Mouse (Mus musculus) intestine, embryonic 16.5 days (tissue): ENCODE data around the gene Alyref2. TPM values are rescaled to one million over a fixed set of nuclear protein-coding genes. Genes with fewer than 3 reads are reported as not detected.
"Not testable (repeated sequence)": the region's sequence is repeated elsewhere in the genome, so short reads cannot be mapped to it uniquely, and the experiment has no call there.

Experiments
- ATAC-seq: fragments of 200-750 bp; cut with Nextera tagmentation; 2 replicates; pipeline ENCODE4 v1.8.0; 2017; ENCODE audit warnings: moderate TSS enrichment, moderate library complexity
- H3K27ac ChIP-seq: fragments of 300-500 bp; sonication (generic); 2 replicates; pipeline ENCODE4 v1.5.1; 2014; ENCODE audit warnings: mild to moderate bottlenecking, low read length
- H3K27me3 ChIP-seq: fragments of 300-500 bp; sonication (generic); replicated peaks from 2 replicates; pipeline ENCODE4 v1.6.1; 2014; ENCODE audit warnings: low read length, control low read depth, mixed read lengths; ENCODE audit not compliant: control insufficient read depth, insufficient read depth
- H3K36me3 ChIP-seq: fragments of 300-500 bp; sonication (generic); 2 replicates; pipeline ENCODE4 v1.6.1; 2014; ENCODE audit warnings: low read length, control low read depth; ENCODE audit not compliant: control insufficient read depth, insufficient read depth
- H3K4me1 ChIP-seq: fragments of 300-500 bp; sonication (generic); 2 replicates; pipeline ENCODE4 v1.6.1; 2014; ENCODE audit warnings: low read length, control low read depth, mixed read lengths; ENCODE audit not compliant: control insufficient read depth, insufficient read depth
- H3K4me2 ChIP-seq: fragments of 300-500 bp; sonication (generic); 2 replicates; pipeline ENCODE4 v1.6.1; 2014; ENCODE audit warnings: low read depth, low read length, control low read depth
- H3K4me3 ChIP-seq: fragments of 300-500 bp; sonication (generic); 2 replicates; pipeline ENCODE4 v1.5.1; 2014; ENCODE audit warnings: mild to moderate bottlenecking, low read length
- H3K9ac ChIP-seq: fragments of 300-500 bp; sonication (generic); 2 replicates; pipeline ENCODE4 v1.6.1; 2014; ENCODE audit warnings: low read depth, low read length
- H3K9me3 ChIP-seq: fragments of 300-500 bp; sonication (generic); 2 replicates; pipeline ENCODE4 v1.6.1; 2016; ENCODE audit warnings: low read length, control low read depth; ENCODE audit not compliant: control insufficient read depth
- WGBS: fragments of 180-500 bp; shearing (Covaris S2); extraction: QIAGEN DNeasy Blood & Tissue Kit; methylation state at CpG from one replicate; pipeline ENCODE4 v1.1.7; 2014; 5-methylcytosine and 5-hydroxymethylcytosine counted together
- polyA plus RNA-seq: library from polyadenylated mRNA; unstranded; fragments of >200 nt; fragmentation: Nextera tagmentation; extraction: Ambion mirVana; gene quantifications from 2 replicates; pipeline ENCODE4 v1.2.1, GENCODE M21; 2015

Alyref2 gene
- polyA plus RNA-seq, 1 experiment from 2014 or later = 11.2 TPM

DNA sequence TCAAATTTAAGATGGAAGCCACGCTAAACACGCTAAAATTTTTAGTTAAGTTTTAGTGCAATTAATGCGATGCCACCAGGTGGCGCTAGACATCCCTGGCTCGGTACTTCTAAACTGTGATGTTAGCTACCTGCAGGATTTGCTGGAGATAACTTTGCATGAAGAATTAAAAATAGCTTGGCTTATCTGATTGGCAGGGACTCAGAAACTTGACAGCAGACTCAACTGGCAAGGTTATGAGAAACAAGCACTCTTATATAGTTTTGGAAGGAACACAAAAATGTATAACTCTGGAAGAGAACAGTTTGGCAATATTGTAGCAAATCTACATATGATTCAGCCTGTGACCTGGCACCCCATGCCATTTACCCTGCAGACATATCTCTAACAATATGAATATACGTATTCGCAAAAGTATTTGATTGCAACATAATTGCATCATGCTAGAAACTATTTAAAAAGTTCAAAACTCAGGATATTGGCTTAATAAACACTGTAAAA is 32.9 kb upstream of the Alyref2 start:
- no peak overlapping the region for H3K27ac ChIP-seq
- peak; percentile 24; the same call in 1 of the 2 replicates for ATAC-seq
- H3K27me3 ChIP-seq = no peaks in the 10 kb centered on the region
- no peaks in the 10 kb centered on the region for H3K4me1 ChIP-seq
- WGBS = 31% methylated on average over 7 of the region's 7 CpGs
- no peaks in the 10 kb centered on the region for H3K9me3 ChIP-seq
- no peak overlapping the region for H3K4me3 ChIP-seq
- no peak overlapping the region for H3K4me2 ChIP-seq
- H3K36me3 ChIP-seq = no peaks in the 10 kb centered on the region
- H3K9ac ChIP-seq = no peak overlapping the region

DNA sequence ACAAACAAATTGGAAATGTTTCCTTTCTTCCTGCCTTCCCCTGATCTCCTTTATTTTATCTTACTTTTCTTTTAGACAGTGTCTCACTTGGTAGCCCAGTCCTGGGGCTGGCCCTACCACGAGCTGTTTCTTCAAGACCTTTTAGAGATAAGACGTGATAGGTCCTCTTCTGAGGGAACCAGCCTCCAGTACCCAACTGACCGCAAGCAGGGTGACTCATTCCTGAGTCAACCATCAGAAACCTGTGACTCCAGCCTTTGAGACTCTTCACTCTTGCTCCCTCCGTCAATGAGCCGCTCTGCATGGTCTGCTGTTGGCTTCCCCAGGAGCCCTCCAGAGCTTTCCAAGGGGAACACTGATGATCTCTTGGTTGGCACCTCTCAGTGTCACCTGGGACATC is 32.4 kb upstream of the Alyref2 start:
- ATAC-seq = no peak
- WGBS = 73% methylated on average over 5 of the region's 5 CpGs
- Histone ChIP-seq H3K4me3 (no peak overlapping the region), H3K27ac (no peak overlapping the region), H3K4me1 (no peaks in the 10 kb centered on the region), H3K27me3 (no peaks in the 10 kb centered on the region), H3K9ac (no peak overlapping the region), H3K9me3 (no peaks in the 10 kb centered on the region), H3K36me3 (no peaks in the 10 kb centered on the region), H3K4me2 (no peak overlapping the region)

DNA sequence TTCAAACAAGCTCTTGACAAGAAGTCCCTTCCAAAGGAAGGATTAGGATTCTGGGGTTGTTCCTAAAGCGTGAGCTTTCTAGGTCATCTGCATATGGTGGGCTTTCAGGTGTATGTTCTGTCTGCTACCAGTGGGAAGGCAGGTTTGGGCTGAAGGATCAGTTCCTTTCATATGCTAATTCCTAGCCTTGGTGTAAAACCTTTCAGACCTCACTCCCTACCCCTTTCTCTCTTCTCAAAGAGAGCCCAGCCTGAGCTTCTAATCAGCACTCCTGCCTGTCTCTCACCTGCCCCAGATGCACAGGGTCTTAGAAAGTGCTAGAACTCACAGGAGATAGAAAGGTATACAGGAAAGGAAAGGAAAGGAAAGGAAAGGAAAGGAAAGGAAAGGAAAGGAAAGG is 31.8 kb upstream of the Alyref2 start:
- 82% methylated on average over 1 of the region's 1 CpGs for WGBS
- H3K36me3 ChIP-seq = no peaks in the 10 kb centered on the region
- no peak overlapping the region for H3K4me2 ChIP-seq
- H3K9me3 ChIP-seq = no peaks in the 10 kb centered on the region
- H3K4me1 ChIP-seq = no peaks in the 10 kb centered on the region
- H3K4me3 ChIP-seq = no peak overlapping the region
- no peaks in the 10 kb centered on the region for H3K27me3 ChIP-seq
- no peak overlapping the region for H3K9ac ChIP-seq
- no peak overlapping the region for H3K27ac ChIP-seq
- ATAC-seq = no peak

DNA sequence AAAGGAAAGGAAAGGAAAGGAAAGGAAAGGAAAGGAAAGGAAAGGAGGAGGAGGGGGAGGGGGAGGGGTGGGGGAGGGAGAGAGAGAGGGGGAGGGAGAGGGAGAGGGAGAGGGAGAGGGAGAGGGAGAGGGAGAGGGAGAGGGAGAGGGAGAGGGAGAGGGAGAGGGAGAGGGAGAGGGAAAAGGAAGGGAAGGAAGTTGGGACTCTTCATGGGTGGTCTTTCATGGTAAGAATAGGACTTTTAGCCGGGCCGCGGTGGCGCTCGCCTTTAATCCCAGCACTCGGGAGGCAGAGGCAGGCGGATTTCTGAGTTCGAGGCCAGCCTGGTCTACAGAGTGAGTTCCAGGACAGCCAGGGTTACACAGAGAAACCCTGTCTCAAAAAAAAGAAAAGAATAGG is 31.3 kb upstream of the Alyref2 start:
- not testable (repeated sequence) for H3K36me3 ChIP-seq, H3K4me3 ChIP-seq, H3K27ac ChIP-seq, H3K4me1 ChIP-seq, H3K9me3 ChIP-seq, ATAC-seq, H3K27me3 ChIP-seq, H3K4me2 ChIP-seq, H3K9ac ChIP-seq
- WGBS = 91% methylated on average over 8 of the region's 8 CpGs

DNA sequence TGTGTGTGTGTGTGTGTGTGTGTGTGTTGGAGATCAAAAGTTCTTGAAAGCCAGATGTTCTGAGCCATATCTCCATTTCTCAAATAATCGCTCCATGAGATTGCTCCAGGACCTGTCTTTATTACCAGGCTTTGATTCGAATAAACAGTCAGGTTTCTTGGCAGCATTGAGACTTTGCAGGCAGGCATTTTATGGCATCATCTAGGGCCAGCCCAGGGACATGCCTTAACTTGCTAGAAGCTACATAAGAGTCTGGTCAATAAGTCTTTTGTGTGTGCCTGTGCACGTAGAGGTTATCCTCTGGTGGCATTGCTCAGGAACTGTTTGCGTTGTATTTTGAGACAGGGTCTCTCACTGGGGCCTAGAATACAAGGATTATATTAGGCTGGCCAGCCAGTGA is 29.8 kb upstream of the Alyref2 start:
- no peak overlapping the region for H3K27ac ChIP-seq
- no peak for ATAC-seq
- 48% methylated on average over 4 of the region's 4 CpGs for WGBS

DNA sequence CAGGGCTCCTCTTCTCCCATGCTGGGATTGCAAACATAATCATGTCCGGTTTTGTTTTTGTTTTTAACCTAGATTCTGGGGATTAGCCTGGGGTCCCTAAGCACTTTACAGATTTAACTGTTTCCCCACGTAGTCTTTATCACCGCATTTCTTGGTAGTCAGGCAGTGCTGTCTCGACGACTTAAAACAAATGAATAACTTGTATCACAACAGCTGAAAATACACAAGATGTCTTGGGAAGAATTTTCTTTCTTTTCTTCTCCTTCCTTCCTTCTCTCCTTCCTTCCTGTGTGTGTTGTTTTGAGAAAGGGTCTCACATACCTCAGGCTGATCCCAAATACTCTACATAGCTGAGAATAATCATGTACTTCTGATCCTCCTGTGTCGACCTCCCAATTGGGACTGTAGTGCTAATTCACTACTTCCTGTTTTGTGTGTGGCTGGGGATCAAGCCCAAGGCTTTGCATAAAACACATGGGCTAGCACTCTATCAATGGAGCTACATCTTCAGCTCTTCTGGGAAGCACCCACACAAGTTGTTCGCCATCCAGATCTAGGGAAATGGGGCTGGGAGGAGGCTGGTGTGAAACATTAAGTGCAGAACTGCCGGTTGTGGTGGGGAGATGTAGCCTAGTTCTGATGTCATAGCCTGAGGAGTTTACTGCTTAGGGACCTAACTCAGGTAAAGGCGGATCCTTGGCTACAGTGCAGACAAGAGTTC is 29.2 kb upstream of the Alyref2 start:
- H3K4me2 ChIP-seq = no peak overlapping the region
- WGBS = 67% methylated on average over 9 of the region's 9 CpGs

More for the DNA sequence above, 29.8 kb upstream of the Alyref2 start:
- H3K4me2 ChIP-seq = no peak overlapping the region
- no peaks in the 10 kb centered on the region for H3K36me3 ChIP-seq
- no peaks in the 10 kb centered on the region for H3K27me3 ChIP-seq
- H3K4me1 ChIP-seq = no peaks in the 10 kb centered on the region
- no peak overlapping the region for H3K4me3 ChIP-seq
- H3K9ac ChIP-seq = no peak overlapping the region
- H3K9me3 ChIP-seq = no peaks in the 10 kb centered on the region

DNA sequence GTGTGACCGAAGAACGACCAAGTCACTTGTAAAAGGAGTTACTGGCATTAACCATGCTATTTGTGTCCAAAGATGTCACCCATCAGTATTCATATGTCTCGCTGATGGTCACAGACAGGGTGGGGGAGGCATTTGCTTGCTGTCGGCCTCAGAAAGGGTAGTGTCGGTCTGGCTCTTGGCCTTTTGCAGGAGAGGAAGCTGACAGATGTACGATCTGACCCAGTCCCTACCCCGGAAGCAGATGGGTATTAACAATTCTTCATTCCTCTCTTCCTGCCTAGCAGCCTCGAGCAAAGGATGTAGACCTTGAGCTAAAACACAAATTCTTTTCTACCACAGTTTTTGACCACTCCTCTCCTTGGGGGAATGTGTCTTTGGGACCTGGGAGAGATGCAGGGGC is 26.2 kb upstream of the Alyref2 start:
- H3K36me3 ChIP-seq = no peaks in the 10 kb centered on the region
- H3K9me3 ChIP-seq = no peaks in the 10 kb centered on the region
- WGBS = 63% methylated on average over 8 of the region's 8 CpGs
- no peak overlapping the region for H3K4me2 ChIP-seq
- H3K9ac ChIP-seq = no peak overlapping the region
- H3K27me3 ChIP-seq = no peaks in the 10 kb centered on the region
- no peaks in the 10 kb centered on the region for H3K4me1 ChIP-seq
- no peak overlapping the region for H3K4me3 ChIP-seq
- no peak overlapping the region; the same call in 1 of the 2 replicates for H3K27ac ChIP-seq
- ATAC-seq = no peak

More for the DNA sequence above, 29.2 kb upstream of the Alyref2 start:
- H3K27me3 ChIP-seq = no peaks in the 10 kb centered on the region
- H3K27ac ChIP-seq = no peak overlapping the region
- no peak for ATAC-seq
- H3K36me3 ChIP-seq = no peaks in the 10 kb centered on the region
- no peak overlapping the region for H3K9ac ChIP-seq
- no peaks in the 10 kb centered on the region for H3K9me3 ChIP-seq
- H3K4me1 ChIP-seq = no peaks in the 10 kb centered on the region
- no peak overlapping the region for H3K4me3 ChIP-seq

DNA sequence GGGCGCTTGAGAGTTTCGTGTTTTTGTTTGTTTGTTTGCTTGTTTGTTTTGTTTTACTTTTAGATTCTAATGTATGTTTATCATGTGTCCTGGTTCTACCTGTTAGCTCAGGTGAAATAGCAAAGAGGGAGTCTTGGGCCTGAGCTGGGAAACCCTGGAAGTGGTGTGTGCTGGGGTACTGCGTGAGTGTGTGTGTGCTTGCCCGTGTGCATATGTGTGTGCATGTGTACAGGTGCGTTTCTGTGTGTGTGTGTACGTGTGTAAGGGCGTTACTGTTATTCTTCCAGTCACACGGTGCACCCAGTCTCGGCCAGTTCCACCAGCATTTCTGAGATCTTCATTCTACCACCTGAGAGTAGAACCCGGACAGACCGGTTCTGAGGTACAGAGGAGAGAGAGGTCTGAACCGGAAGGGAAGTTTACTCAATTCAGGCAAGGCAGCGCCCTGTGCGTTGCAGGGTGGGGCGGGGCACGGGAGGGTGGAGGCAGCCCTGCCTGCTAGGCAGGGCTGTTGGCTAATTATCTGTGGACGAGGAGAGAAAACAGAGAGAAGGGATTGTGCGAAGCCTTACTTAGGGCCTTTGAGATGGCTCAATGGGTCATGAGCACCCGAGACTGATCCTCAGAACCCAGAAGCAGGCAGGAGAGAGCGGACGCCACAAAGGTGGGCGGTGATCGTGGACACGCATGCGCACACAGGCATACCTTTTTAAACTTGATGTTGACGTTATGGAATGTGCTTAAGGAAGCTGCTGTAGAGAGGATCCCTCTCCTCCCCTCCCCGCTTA is 25.3 kb upstream of the Alyref2 start:
- Histone ChIP-seq H3K27ac (peak overlapping the region; percentile 78), H3K9ac (peak overlapping the region; percentile 56), H3K4me2 (peak overlapping the region; percentile 47), H3K27me3 (no peaks in the 10 kb centered on the region), H3K4me3 (peak overlapping the region; percentile 41), H3K9me3 (no peaks in the 10 kb centered on the region), H3K36me3 (no peaks in the 10 kb centered on the region), H3K4me1 (no peaks in the 10 kb centered on the region)
- ATAC-seq = peak; percentile 99
- 49% methylated on average over 27 of the region's 27 CpGs for WGBS

DNA sequence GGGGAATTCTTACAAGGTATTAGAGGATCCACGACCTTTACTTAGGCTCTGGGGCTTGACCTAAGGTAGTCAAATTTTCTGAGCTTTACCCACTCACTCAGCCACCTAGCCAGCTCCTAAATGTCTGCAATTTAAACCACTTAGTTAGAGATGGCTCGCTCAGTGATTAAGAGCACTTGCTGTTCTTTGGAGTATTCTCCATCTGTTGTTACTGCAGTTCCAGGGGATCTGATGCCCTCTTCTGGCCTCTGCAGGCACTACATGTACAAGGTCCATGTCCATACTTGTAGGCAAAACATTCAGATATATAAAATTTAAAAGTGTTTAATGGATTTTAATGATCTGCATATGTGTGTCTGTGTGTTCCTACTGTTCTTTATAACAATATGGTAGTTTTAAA is 24.3 kb upstream of the Alyref2 start:
- Histone ChIP-seq H3K4me1 (no peaks in the 10 kb centered on the region), H3K4me3 (no peak overlapping the region), H3K4me2 (no peak overlapping the region), H3K9me3 (no peaks in the 10 kb centered on the region), H3K27ac (no peak overlapping the region), H3K36me3 (no peaks in the 10 kb centered on the region), H3K27me3 (no peaks in the 10 kb centered on the region), H3K9ac (no peak overlapping the region)
- ATAC-seq = no peak
- 54% methylated on average over 2 of the region's 2 CpGs for WGBS
